Mouse (Mus musculus): ENCODE data around the gene Stx1b. TPM values are rescaled to one million over a fixed set of nuclear protein-coding genes. Genes with fewer than 3 reads are reported as not detected.
A peak's percentile ranks its signal among the peaks of the same experiment; 100 is the strongest.
"Not testable (repeated sequence)": the region's sequence is repeated elsewhere in the genome, so short reads cannot be mapped to it uniquely, and the experiment has no call there.

The Stx1b gene
- polyA plus RNA-seq, 1 experiment = 0.01 TPM

DNA sequence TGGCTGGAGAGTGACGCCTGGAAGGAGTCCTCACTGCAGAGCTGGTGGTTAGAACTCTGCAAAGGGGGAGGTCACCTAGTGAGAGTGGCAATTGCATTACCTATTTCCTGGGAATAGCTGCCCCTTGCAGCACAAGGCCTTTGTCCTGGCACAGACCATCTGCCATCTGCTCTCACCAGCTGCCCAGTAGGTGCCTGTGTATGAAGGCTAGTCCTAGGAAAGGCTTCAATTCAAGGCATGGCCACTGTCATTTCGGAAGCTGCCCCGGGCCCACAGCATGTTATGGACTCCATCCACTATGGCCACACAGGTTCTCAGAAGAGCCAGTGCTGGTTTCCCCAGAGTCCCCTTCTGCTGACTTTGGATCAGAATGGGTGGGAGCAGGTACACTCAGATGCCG is 25.8 kb downstream of the Stx1b start:
- Histone ChIP-seq H3K27me3 (ENCODE audit: control insufficient read depth) (no peaks in the 10 kb centered on the region), H3K9me3 (ENCODE audit: control insufficient read depth, low read length) (no peaks in the 10 kb centered on the region), H3K4me3 (replicated peaks) (no peak overlapping the region), H3K4me1 (ENCODE audit: control insufficient read depth) (peaks cover 24% of the 10 kb centered on the region), H3K36me3 (ENCODE audit: control insufficient read depth) (peaks cover 96% of the 10 kb centered on the region)
- no peak for TF ChIP-seq TAL1 (IDR thresholded peaks at IDR 0.05; ENCODE audit: low read length)
- no peak for TF ChIP-seq GATA1 (IDR thresholded peaks at IDR 0.05; ENCODE audit: low read length)

DNA sequence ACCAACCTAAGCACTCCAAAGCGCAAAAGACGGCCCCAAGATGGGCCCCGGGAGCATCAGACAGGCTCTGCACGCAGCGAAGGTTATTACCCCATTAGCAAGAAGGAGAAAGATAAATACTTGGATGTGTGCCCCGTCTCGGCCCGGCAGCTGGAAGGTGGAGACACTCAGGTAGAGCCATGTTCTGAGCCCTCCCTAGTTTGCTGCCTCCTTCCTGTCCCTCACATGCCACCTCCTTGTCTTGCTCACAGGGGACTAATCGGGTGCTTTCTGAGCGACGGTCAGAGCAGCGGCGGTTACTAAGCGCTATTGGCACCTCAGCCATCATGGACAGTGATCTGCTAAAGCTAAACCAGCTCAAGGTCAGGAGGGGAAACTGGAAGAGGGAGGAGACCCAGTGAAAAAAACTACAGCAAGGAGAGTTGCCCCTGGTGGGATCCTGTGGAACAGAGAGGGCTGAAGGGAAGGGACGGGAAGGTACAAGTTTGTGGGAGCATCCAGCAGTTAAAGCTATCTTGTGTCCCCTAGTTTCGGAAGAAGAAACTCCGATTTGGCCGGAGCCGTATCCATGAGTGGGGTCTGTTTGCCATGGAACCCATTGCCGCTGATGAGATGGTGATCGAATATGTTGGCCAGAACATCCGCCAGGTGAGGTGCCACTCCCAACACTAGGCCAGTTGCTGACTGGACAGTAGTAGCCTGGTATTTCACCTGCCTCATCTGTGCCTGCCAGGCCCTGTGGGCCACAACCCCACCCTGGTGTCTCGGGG is 27.1 kb downstream of the Stx1b start:
- TF ChIP-seq GATA1 (IDR thresholded peaks at IDR 0.05; ENCODE audit: low read length) (no peak), TAL1 (IDR thresholded peaks at IDR 0.05; ENCODE audit: low read length) (no peak)
- H3K27me3 ChIP-seq (ENCODE audit: control insufficient read depth) = no peaks in the 10 kb centered on the region
- H3K9me3 ChIP-seq (ENCODE audit: control insufficient read depth, low read length) = no peaks in the 10 kb centered on the region
- no peak overlapping the region for H3K4me3 ChIP-seq (replicated peaks)
- peaks cover 98% of the 10 kb centered on the region for H3K36me3 ChIP-seq (ENCODE audit: control insufficient read depth)
- peaks cover 17% of the 10 kb centered on the region for H3K4me1 ChIP-seq (ENCODE audit: control insufficient read depth)

DNA sequence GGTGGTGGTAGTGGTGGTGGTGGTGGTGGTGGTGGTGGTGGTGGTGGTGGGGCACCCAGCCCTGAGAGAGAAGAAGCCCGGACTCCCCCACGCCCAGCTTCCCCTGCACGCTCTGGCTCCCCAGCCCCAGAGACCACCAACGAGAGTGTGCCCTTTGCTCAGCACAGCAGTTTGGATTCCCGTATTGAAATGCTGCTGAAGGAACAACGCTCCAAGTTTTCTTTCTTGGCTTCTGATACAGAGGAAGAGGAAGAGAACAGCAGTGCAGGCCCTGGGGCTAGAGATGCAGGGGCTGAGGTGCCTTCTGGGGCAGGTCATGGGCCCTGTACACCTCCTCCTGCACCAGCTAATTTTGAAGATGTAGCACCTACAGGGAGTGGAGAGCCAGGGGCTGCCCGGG is 39.0 kb downstream of the Stx1b start, which contains the start of gene Gm49388:
Gene Gm49388 (plus strand): TSS at position 301 of the 400 bp plus-strand sequence.
- peaks cover 97% of the 10 kb centered on the region for H3K36me3 ChIP-seq (ENCODE audit: control insufficient read depth)
- no peaks in the 10 kb centered on the region for H3K27me3 ChIP-seq (ENCODE audit: control insufficient read depth)
- peaks cover 4% of the 10 kb centered on the region for H3K4me1 ChIP-seq (ENCODE audit: control insufficient read depth)
- TF ChIP-seq GATA1 (IDR thresholded peaks at IDR 0.05; ENCODE audit: low read length) (no peak), TAL1 (IDR thresholded peaks at IDR 0.05; ENCODE audit: low read length) (no peak)
- no peaks in the 10 kb centered on the region for H3K9me3 ChIP-seq (ENCODE audit: control insufficient read depth, low read length)
- no peak within 1 kb of the TSS for H3K4me3 ChIP-seq (replicated peaks)

DNA sequence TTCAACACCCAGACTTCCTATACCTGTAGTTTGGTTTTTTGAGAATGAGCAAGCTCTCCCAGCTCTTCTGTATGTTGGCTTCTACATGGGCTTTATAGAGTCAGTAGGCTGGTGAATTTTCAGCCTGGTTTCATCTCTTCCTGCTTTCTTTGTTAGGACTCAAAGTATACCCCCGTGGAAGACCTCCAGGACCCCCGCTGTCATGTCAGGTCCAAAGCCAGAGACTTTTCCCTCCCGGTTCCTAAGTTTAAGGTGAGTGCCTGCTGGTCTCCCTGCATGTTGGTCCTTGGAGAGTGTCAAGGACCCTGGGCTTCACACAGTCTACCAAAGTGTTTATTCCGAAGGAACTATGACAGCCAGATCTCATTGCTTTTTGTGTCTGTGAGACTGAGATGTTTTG is 46.0 kb downstream of the Stx1b start:
- Histone ChIP-seq H3K9me3 (ENCODE audit: control insufficient read depth, low read length) (no peaks in the 10 kb centered on the region), H3K36me3 (ENCODE audit: control insufficient read depth) (peaks cover 51% of the 10 kb centered on the region), H3K4me1 (ENCODE audit: control insufficient read depth) (peaks cover 48% of the 10 kb centered on the region), H3K4me3 (replicated peaks) (peak overlapping the region; percentile 78), H3K27me3 (ENCODE audit: control insufficient read depth) (no peaks in the 10 kb centered on the region)
- TF ChIP-seq TAL1 (IDR thresholded peaks at IDR 0.05; ENCODE audit: low read length) = no peak
- TF ChIP-seq GATA1 (IDR thresholded peaks at IDR 0.05; ENCODE audit: low read length) = no peak

DNA sequence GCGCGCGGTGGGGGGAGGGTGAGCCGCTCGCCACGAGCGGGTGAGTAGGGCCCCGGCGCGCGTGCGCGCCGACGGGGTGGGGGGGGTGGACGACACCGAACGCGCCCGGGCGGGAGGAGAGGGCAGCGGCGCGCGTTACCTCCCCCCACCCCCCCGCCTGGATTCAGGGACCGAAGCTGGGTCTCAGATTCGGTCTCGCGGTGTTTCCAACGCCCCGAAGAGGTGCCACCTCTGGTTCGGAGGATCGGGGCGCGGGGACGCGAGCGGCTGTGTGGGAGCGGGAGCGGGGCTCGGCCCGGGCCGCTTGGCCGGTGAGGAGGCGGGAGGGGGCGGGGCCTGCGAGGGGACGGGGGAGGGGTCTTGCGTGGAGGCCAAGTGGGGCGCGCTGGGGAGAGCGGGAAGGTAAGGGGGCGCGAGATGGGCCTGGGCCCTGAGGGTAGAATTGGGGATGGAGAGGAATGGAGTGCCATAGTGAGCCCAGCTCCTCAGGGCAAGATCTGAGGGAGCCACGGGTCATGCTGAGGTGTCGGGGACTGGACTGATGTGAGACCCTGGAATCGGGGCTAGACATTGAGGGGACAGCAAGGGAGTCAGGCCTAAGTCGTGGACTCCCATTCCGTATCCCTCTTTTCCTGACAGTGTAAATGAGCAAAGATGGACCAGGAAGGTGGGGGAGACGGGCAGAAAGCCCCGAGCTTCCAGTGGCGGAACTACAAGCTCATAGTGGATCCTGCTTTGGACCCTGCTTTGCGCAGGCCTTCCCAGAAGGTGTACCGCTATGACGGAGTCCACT is 46.7 kb downstream of the Stx1b start:
- H3K36me3 ChIP-seq (ENCODE audit: control insufficient read depth) = peaks cover 46% of the 10 kb centered on the region
- no peaks in the 10 kb centered on the region for H3K27me3 ChIP-seq (ENCODE audit: control insufficient read depth)
- peaks cover 49% of the 10 kb centered on the region for H3K4me1 ChIP-seq (ENCODE audit: control insufficient read depth)
- TF ChIP-seq TAL1 (IDR thresholded peaks at IDR 0.05; ENCODE audit: low read length) (no peak), GATA1 (IDR thresholded peaks at IDR 0.05; ENCODE audit: low read length) (no peak)
- no peaks in the 10 kb centered on the region for H3K9me3 ChIP-seq (ENCODE audit: control insufficient read depth, low read length)
- peak overlapping the region; percentile 78 for H3K4me3 ChIP-seq (replicated peaks)

DNA sequence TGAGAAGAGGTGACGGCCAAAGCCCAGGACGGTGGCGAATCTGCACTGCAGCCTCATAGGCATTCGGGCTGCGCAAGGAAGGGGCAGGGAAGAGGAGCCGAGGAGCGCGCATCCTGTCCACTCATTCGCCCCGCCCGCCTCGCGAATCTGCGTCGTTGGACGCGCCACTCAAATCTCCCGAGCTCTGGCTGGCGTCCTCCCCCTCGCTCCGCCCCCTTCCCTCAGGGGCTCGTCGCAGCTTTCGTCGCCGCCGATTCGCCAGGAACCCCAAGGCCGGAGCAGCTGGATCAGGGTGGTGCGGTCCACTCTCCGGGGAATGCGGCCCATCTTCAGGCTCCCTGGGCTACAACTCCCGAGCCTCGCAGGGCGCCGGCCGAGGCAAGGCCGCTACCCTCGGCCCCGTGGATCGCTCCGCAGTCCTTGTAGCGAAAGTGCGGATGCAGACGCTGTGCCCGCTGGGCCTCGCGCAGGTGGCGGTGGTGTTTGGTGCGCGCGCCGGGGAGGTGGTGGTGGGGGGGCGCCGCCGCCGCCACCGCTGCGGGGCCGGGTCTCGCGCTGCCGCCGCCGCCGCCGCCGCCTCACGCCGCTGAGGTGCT is 47.4 kb downstream of the Stx1b start:
- peaks cover 54% of the 10 kb centered on the region for H3K4me1 ChIP-seq (ENCODE audit: control insufficient read depth)
- TF ChIP-seq TAL1 (IDR thresholded peaks at IDR 0.05; ENCODE audit: low read length) (no peak), GATA1 (IDR thresholded peaks at IDR 0.05; ENCODE audit: low read length) (no peak)
- H3K4me3 ChIP-seq (replicated peaks) = peak overlapping the region; percentile 78

DNA sequence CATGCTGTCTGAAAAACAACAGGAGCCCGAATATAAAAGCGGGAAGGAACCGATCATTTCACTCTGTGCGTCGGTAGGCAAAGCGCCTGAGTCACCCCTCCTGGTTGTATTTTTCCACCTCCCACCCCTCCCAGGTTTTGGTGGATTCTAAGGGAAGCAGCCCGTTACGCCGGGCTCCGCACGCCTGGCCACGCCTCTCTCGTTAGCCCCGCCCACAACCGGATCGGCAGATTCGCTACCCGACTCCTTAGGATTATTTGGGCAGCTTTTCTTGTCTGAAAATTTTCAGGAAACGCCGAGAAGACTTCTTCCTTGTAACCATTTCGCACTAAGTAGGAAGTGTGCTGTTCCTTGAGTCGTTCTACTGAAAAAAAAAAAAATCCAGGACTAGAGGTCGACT is 47.9 kb downstream of the Stx1b start, which contains the start of gene Setd1a:
Gene Setd1a (plus strand): TSS at position 245 of the 400 bp plus-strand sequence.
- TF ChIP-seq GATA1 (IDR thresholded peaks at IDR 0.05; ENCODE audit: low read length) = no peak
- TF ChIP-seq TAL1 (IDR thresholded peaks at IDR 0.05; ENCODE audit: low read length) = no peak
- peak within 1 kb of the TSS; percentile 78 for H3K4me3 ChIP-seq (replicated peaks)
- H3K36me3 ChIP-seq (ENCODE audit: control insufficient read depth) = peaks cover 34% of the 10 kb centered on the region
- H3K4me1 ChIP-seq (ENCODE audit: control insufficient read depth) = peaks cover 59% of the 10 kb centered on the region
- H3K27me3 ChIP-seq (ENCODE audit: control insufficient read depth) = no peaks in the 10 kb centered on the region
- no peaks in the 10 kb centered on the region for H3K9me3 ChIP-seq (ENCODE audit: control insufficient read depth, low read length)

More for the DNA sequence above, 47.4 kb downstream of the Stx1b start:
- H3K36me3 ChIP-seq (ENCODE audit: control insufficient read depth) = peaks cover 39% of the 10 kb centered on the region
- no peaks in the 10 kb centered on the region for H3K27me3 ChIP-seq (ENCODE audit: control insufficient read depth)
- H3K9me3 ChIP-seq (ENCODE audit: control insufficient read depth, low read length) = no peaks in the 10 kb centered on the region

DNA sequence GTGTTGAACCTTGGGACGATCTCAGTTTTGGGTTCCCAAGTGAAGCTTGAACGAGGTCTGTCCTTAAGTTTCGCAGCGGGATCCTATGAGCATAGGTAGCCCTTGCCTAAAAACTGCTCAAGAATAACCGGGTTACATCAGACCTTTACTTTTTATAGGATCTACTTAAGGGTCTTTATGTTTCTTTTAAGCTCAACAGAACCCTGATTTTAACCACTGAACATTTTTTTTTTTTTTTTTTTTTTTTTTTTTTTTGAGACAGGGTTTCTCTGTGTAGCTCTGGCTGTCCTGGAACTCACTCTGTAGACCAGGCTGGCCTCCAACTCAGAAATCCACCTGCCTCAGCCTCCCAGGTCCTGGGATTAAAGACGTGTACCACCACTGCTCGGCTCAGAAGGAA is 48.5 kb downstream of the Stx1b start:
- Histone ChIP-seq H3K4me1 (ENCODE audit: control insufficient read depth) (peaks cover 63% of the 10 kb centered on the region), H3K4me3 (replicated peaks) (peak overlapping the region; percentile 78), H3K36me3 (ENCODE audit: control insufficient read depth) (peaks cover 28% of the 10 kb centered on the region)
- not testable (repeated sequence) for H3K9me3 ChIP-seq (ENCODE audit: control insufficient read depth, low read length); H3K27me3 ChIP-seq (ENCODE audit: control insufficient read depth)
